In the genomic region with DNA sequence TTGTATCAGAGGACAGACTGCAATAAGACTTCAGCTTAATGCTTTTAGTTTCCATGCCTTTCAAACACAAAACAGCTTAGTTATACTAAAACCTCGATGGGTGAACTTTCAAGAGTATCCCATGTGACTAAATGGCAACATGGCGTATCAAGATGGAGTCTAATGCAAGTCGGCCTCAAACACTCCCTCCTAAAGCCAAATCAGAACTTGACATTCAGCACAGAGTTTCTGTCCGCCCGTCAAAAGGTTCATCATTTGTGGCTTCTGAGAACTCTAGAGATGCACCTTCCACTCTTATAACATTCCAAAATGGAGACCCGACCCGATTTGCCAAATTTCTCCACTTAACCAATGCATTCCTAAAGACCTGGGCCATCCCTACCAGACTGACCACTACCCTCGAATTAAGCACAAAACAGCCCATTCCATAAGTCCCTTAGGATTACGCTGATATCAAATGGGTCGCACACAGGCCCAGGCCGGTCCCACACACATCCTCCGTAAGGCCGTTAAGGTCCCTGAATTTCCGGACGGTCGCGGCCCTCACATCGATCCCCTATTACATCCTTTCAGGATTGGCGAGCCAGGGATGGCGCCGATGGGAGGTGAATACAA, we compare ENCODE assay signal across 9 mouse cellular contexts. TPM values are rescaled to one million over a fixed set of nuclear protein-coding genes. Genes with fewer than 3 reads are reported as not detected.
DNase-seq lines count a peak whose midpoint lies in the region; ATAC-seq and TF ChIP-seq lines count a peak whose summit lies in the region.
"Had no signal": no experiment of that assay in that cellular context is flagged by ENCODE, and none has a peak within 500 bp of the region (broad histone marks: within the 10 kb centered on the region; RNA-seq: fewer than 3 reads in every experiment).

No protein-coding gene starts in this region.

- 0% methylated on average over 21 of the region's 21 CpGs for WGBS in intestine, postnatal 0 days
- under 1% methylated on average over 21 of the region's 21 CpGs for WGBS in small intestine, adult 2 months

- peaks cover 2% of the 10 kb centered on the region; the same call in 1 of the 2 replicates for H3K4me1 ChIP-seq in testis, adult 2 months (ENCODE audit: control insufficient read depth, insufficient read depth, low read length)
- 0 out of 2 replicates have a peak, but pooled peaks cover 3% of the 10 kb centered on the region for H3K4me1 ChIP-seq in intestine, postnatal 0 days (replicated peaks; ENCODE audit: control insufficient read depth, insufficient read depth, low read length)
- H3K4me1 ChIP-seq in small intestine, adult 2 months (ENCODE audit: control insufficient read depth, insufficient read depth, insufficient read length, low read length) = peaks cover 7% of the 10 kb centered on the region; the same call in 1 of the 2 replicates

- H3K9me3 ChIP-seq in intestine, postnatal 0 days (ENCODE audit: control insufficient read depth) = no peaks in the 10 kb centered on the region

- no peak for TF ChIP-seq POLR2A in testis, adult 2 months (IDR thresholded peaks at IDR 0.05; ENCODE audit: control insufficient read depth, low read depth, low read length)
- TF ChIP-seq POLR2A in small intestine, adult 2 months (IDR thresholded peaks at IDR 0.05; ENCODE audit: low read depth, low read length) = no peak

- peaks cover 4% of the 10 kb centered on the region for H3K36me3 ChIP-seq in testis, adult 2 months (ENCODE audit: control insufficient read depth, insufficient read depth, low read length)
- H3K36me3 ChIP-seq in intestine, postnatal 0 days (ENCODE audit: control insufficient read depth, insufficient read depth) = peaks cover 44% of the 10 kb centered on the region
- peaks cover 38% of the 10 kb centered on the region for H3K36me3 ChIP-seq in small intestine, adult 2 months (ENCODE audit: control insufficient read depth, insufficient read depth, low read length)

- no peak for TF ChIP-seq CTCF in testis, adult 2 months (IDR thresholded peaks at IDR 0.05; ENCODE audit: control insufficient read depth, insufficient read depth, insufficient replicate concordance, low read depth, low read length)
- TF ChIP-seq CTCF in intestine, postnatal 0 days (IDR thresholded peaks at IDR 0.05; ENCODE audit: low read depth) = no peak
- TF ChIP-seq CTCF in small intestine, adult 2 months (IDR thresholded peaks at IDR 0.05; ENCODE audit: extremely low read depth, insufficient read length, insufficient replicate concordance, low read depth, low read length) = no peak

- H3K27me3 ChIP-seq in testis, adult 2 months (ENCODE audit: control insufficient read depth, insufficient read depth, low read length) = no peaks in the 10 kb centered on the region
- no peaks in the 10 kb centered on the region for H3K27me3 ChIP-seq in intestine, postnatal 0 days (replicated peaks; ENCODE audit: control insufficient read depth, insufficient read depth, low read length)
- H3K27me3 ChIP-seq in small intestine, adult 2 months (ENCODE audit: control insufficient read depth, insufficient read depth, low read length) = no peaks in the 10 kb centered on the region

- H3K9ac ChIP-seq in intestine, postnatal 0 days (ENCODE audit: low read depth, low read length) = peak overlapping the region; percentile 64

- H3K27ac ChIP-seq in testis, adult 2 months (ENCODE audit: control insufficient read depth, insufficient read depth, low read depth, low read length) = peak overlapping the region; percentile 92
- peak overlapping the region; percentile 54 for H3K27ac ChIP-seq in intestine, postnatal 0 days (ENCODE audit: low read depth, low read length)
- H3K27ac ChIP-seq in small intestine, adult 2 months (ENCODE audit: insufficient read depth, low read depth, low read length) = peak overlapping the region; percentile 70

- H3K4me2 ChIP-seq in intestine, postnatal 0 days (replicated peaks; ENCODE audit: low read depth) = peak overlapping the region; percentile 70

- DNase-seq in adrenal gland, adult 2 months = peak; percentile 24
- no peak for DNase-seq in adrenal gland, postnatal 4 days (ENCODE audit: low spot score in 2 of 2)
- no peak for DNase-seq in testis, postnatal 14 days (ENCODE audit: low spot score)
- no peak for DNase-seq in ovary, postnatal 10 days (ENCODE audit: low spot score)

- ATAC-seq in intestine, postnatal 0 days = no peak; the same call in 1 of the 2 replicates
- no peak for ATAC-seq in cerebellum, adult (ENCODE audit: insufficient number of reproducible peaks, low FRiP score, low TSS enrichment)

- peak overlapping the region; percentile 98 for H3K4me3 ChIP-seq in testis, adult 2 months (ENCODE audit: control insufficient read depth, low read depth, low read length)
- peak overlapping the region; percentile 60 for H3K4me3 ChIP-seq in intestine, postnatal 0 days (ENCODE audit: low read depth, low read length)
- H3K4me3 ChIP-seq in small intestine, adult 2 months (ENCODE audit: low read depth, low read length) = peak overlapping the region; percentile 69

RNA-seq across cellular contexts. Expression of gene Syngr1, which starts 8.4 kb away (rescaled TPM):
- total RNA-seq in adrenal gland, adult 2 months (2021) = 10 to 100 TPM; 24.4 to 47.8 TPM
- 86.9 and 119 TPM in 2 replicates for polyA plus RNA-seq in adrenal gland, adult 2 months (2012; rRNA removed)
- total RNA-seq in adrenal gland, postnatal 4 days (2021) = 10 to 100 TPM; 26.4 to 27.6 TPM
- 7.9 and 8.5 TPM in 2 replicates for polyA plus RNA-seq in testis, adult 2 months (2012; rRNA removed)
- polyA plus RNA-seq in intestine, postnatal 0 days (2015; fragmentation: Nextera tagmentation; extraction: Ambion mirVana) = 6.8 and 10.4 TPM in 2 replicates
- 13.4 and 29.1 TPM in 2 replicates for polyA plus RNA-seq in small intestine, adult 2 months (2012; rRNA removed)
- total RNA-seq: neutrophil, adult 5-6 weeks had no signal

RNA-seq across cellular contexts. Expression of gene Rpl3, which starts 8.9 kb away (rescaled TPM):
- total RNA-seq in adrenal gland, adult 2 months (2021) = 100 to 1,000 TPM; 376 to 618 TPM
- polyA plus RNA-seq in adrenal gland, adult 2 months (2012; rRNA removed) = 500 and 520 TPM in 2 replicates
- total RNA-seq in adrenal gland, postnatal 4 days (2021) = 100 to 1,000 TPM; 927 to 955 TPM
- polyA plus RNA-seq in testis, adult 2 months (2012; rRNA removed) = 122 and 154 TPM in 2 replicates
- polyA plus RNA-seq in intestine, postnatal 0 days (2015; fragmentation: Nextera tagmentation; extraction: Ambion mirVana) = 436 and 450 TPM in 2 replicates
- polyA plus RNA-seq in small intestine, adult 2 months (2012; rRNA removed) = 129 and 298 TPM in 2 replicates

RNA-seq across cellular contexts. Expression of gene Tab1, which starts 50.2 kb away (rescaled TPM):
- total RNA-seq in adrenal gland, adult 2 months (2021) = 10 to 100 TPM; 11.4 to 23.2 TPM
- polyA plus RNA-seq in adrenal gland, adult 2 months (2012; rRNA removed) = 19.6 and 23.4 TPM in 2 replicates
- 10 to 100 TPM; 37.6 to 37.8 TPM for total RNA-seq in adrenal gland, postnatal 4 days (2021)
- 4.0 and 4.7 TPM in 2 replicates for polyA plus RNA-seq in testis, adult 2 months (2012; rRNA removed)
- 12.6 and 13.6 TPM in 2 replicates for polyA plus RNA-seq in intestine, postnatal 0 days (2015; fragmentation: Nextera tagmentation; extraction: Ambion mirVana)
- polyA plus RNA-seq in small intestine, adult 2 months (2012; rRNA removed) = 14.7 and 28.6 TPM in 2 replicates
